11 mouse cellular contexts compared by ENCODE assay signal in the genomic region with DNA sequence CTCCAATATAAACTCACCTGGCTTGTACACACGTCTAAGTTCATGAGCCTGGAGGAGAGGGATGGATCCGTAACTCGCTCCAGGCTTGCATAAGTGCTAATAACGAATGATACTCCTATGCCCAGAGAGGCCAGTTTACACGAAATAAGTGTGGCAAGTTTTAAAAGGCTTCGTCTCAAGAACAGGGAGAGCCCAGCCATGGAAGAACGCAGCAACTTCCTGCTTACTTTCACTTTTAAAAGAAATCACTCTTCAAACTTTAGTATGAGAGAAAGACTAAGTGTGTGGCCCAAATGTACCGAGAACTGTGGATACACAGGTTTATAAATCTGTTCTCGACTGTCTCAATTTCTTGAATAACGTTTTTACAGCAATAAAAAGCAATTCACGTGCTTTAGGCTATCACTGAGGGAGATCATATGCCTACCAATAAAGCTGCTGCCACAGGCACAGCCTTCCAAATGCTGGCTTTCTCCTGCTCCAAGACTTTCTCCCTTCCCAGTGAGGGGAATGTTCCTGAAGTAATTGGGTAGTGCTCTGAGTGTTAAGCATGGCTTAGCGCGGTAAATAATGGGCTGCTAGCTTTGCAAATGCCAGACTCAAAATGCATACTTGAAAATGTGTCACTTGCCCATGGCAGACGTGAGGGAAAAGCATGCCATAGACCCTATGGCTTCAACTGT. TPM values are rescaled to one million over a fixed set of nuclear protein-coding genes. Genes with fewer than 3 reads are reported as not detected.
DNase-seq lines count a peak whose midpoint lies in the region; ATAC-seq lines count a peak whose summit lies in the region.
"Had no signal": no experiment of that assay in that cellular context is flagged by ENCODE, and none has a peak within 500 bp of the region (broad histone marks: within the 10 kb centered on the region; RNA-seq: fewer than 3 reads in every experiment).

No protein-coding gene starts in this region.

- no peaks in the 10 kb centered on the region for H3K9me3 ChIP-seq in heart, embryonic 13.5 days
- no peaks in the 10 kb centered on the region for H3K9me3 ChIP-seq in heart, embryonic 10.5 days
- no peaks in the 10 kb centered on the region for H3K9me3 ChIP-seq in kidney, embryonic 16.5 days (ENCODE audit: low read length)

- H3K4me3 ChIP-seq in heart, embryonic 13.5 days = no peak overlapping the region
- H3K4me3 ChIP-seq in heart, embryonic 10.5 days = no peak overlapping the region
- H3K4me3 ChIP-seq in kidney, embryonic 16.5 days (ENCODE audit: low read length) = 0 out of 2 replicates have a peak overlapping the region, but pooled peaks have one; percentile 1

- H3K4me1 ChIP-seq in heart, embryonic 13.5 days = peaks cover 37% of the 10 kb centered on the region
- 0 out of 2 replicates have a peak, but pooled peaks cover 7% of the 10 kb centered on the region for H3K4me1 ChIP-seq in heart, embryonic 10.5 days
- H3K4me1 ChIP-seq in kidney, embryonic 16.5 days (ENCODE audit: insufficient read depth, low read length) = peaks cover 23% of the 10 kb centered on the region

- H3K36me3 ChIP-seq in heart, embryonic 13.5 days = peaks cover 13% of the 10 kb centered on the region
- peaks cover 8% of the 10 kb centered on the region; the same call in 1 of the 2 replicates for H3K36me3 ChIP-seq in heart, embryonic 10.5 days
- H3K36me3 ChIP-seq in kidney, embryonic 16.5 days (ENCODE audit: insufficient read depth, low read length) = 0 out of 2 replicates have a peak, but pooled peaks cover 4% of the 10 kb centered on the region

- H3K4me2 ChIP-seq in heart, embryonic 13.5 days = peak overlapping the region; percentile 31
- H3K4me2 ChIP-seq in kidney, embryonic 16.5 days (replicated peaks; ENCODE audit: low read depth, low read length) = peak overlapping the region; percentile 35

- H3K27ac ChIP-seq in heart, embryonic 13.5 days (replicated peaks) = peak overlapping the region; percentile 4; the same call in 1 of the 2 replicates
- no peak overlapping the region for H3K27ac ChIP-seq in heart, embryonic 10.5 days
- H3K27ac ChIP-seq in kidney, embryonic 16.5 days (ENCODE audit: low read length) = peak overlapping the region; percentile 76

- 70% methylated on average over 14 of the region's 14 CpGs for WGBS in heart, embryonic 13.5 days
- 79% methylated on average over 14 of the region's 14 CpGs for WGBS in heart, embryonic 10.5 days
- 48% methylated on average over 14 of the region's 14 CpGs for WGBS in kidney, embryonic 16.5 days

- no peak for ATAC-seq in heart, embryonic 13.5 days (ENCODE audit: extremely low read depth, insufficient number of reproducible peaks, low FRiP score, low TSS enrichment)
- ATAC-seq in kidney, embryonic 16.5 days (ENCODE audit: low FRiP score, low TSS enrichment) = no peak
- ATAC-seq in cerebellum, adult (ENCODE audit: insufficient number of reproducible peaks, low FRiP score, low TSS enrichment) = no peak
- ATAC-seq: Patski had no signal

- H3K27me3 ChIP-seq in heart, embryonic 13.5 days (replicated peaks) = no peaks in the 10 kb centered on the region
- no peaks in the 10 kb centered on the region for H3K27me3 ChIP-seq in heart, embryonic 10.5 days (ENCODE audit: insufficient read depth, poor library complexity, severe bottlenecking)
- H3K27me3 ChIP-seq in kidney, embryonic 16.5 days (ENCODE audit: insufficient read depth, low read length) = no peaks in the 10 kb centered on the region

- H3K9ac ChIP-seq in heart, embryonic 13.5 days = no peak overlapping the region
- H3K9ac ChIP-seq in kidney, embryonic 16.5 days (replicated peaks; ENCODE audit: low read length) = 0 out of 2 replicates have a peak overlapping the region, but pooled peaks have one; percentile 46

- no peak for DNase-seq in heart, embryonic 10.5 days (ENCODE audit: low spot score)
- peak; percentile 6 for DNase-seq in right cerebral cortex, postnatal 25 days
- DNase-seq in right cerebral cortex, postnatal 14 days = no peak
- no peak for DNase-seq in urinary bladder, postnatal 14 days (ENCODE audit: low spot score)
- no peak for DNase-seq in adipocyte (ENCODE audit: low spot score)
- DNase-seq: cerebellum, postnatal 36 days; thymus, postnatal 4 days had no signal

RNA-seq across cellular contexts. Expression of a gene that starts 36.9 kb away (rescaled TPM):
- polyA plus RNA-seq in heart, embryonic 13.5 days (2015; fragmentation: Nextera tagmentation; extraction: Ambion mirVana) = 144 and 148 TPM in 2 replicates
- polyA plus RNA-seq in heart, embryonic 10.5 days (2016; fragmentation: Nextera tagmentation; extraction: Ambion mirVana) = 112 and 136 TPM in 2 replicates
- 156 and 176 TPM in 2 replicates for polyA plus RNA-seq in kidney, embryonic 16.5 days (2015; fragmentation: Nextera tagmentation; extraction: Ambion mirVana)

RNA-seq across cellular contexts. Expression of a gene that starts 48.1 kb away (rescaled TPM):
- 30.1 and 31.8 TPM in 2 replicates for polyA plus RNA-seq in heart, embryonic 13.5 days (2015; fragmentation: Nextera tagmentation; extraction: Ambion mirVana)
- 25.1 and 25.5 TPM in 2 replicates for polyA plus RNA-seq in heart, embryonic 10.5 days (2016; fragmentation: Nextera tagmentation; extraction: Ambion mirVana)
- polyA plus RNA-seq in kidney, embryonic 16.5 days (2015; fragmentation: Nextera tagmentation; extraction: Ambion mirVana) = 53.2 and 54.2 TPM in 2 replicates

RNA-seq across cellular contexts. Expression of a gene that starts 48.3 kb away (rescaled TPM):
- polyA plus RNA-seq in heart, embryonic 13.5 days (2015; fragmentation: Nextera tagmentation; extraction: Ambion mirVana) = 43.3 and 49.1 TPM in 2 replicates
- 53.1 and 58.9 TPM in 2 replicates for polyA plus RNA-seq in heart, embryonic 10.5 days (2016; fragmentation: Nextera tagmentation; extraction: Ambion mirVana)
- polyA plus RNA-seq in kidney, embryonic 16.5 days (2015; fragmentation: Nextera tagmentation; extraction: Ambion mirVana) = 63.0 and 66.3 TPM in 2 replicates
